Mouse (Mus musculus) midbrain, embryonic 12.5 days (tissue): ENCODE data around the gene Plin3. TPM values are rescaled to one million over a fixed set of nuclear protein-coding genes. Genes with fewer than 3 reads are reported as not detected.

Experiments used
- ATAC-seq: fragments of 200-750 bp; cut with Nextera tagmentation; 2 replicates; pipeline ENCODE4 v1.8.0; 2017; ENCODE audit warnings: low read depth, moderate TSS enrichment, moderate library complexity; ENCODE audit not compliant: low FRiP score
- H3K27ac ChIP-seq: fragments of 300-500 bp; sonication (generic); replicated peaks from 2 replicates; pipeline ENCODE4 v1.5.1; 2016; ENCODE audit warnings: mild to moderate bottlenecking
- H3K27me3 ChIP-seq: fragments of 300-500 bp; sonication (generic); 2 replicates; pipeline ENCODE4 v1.6.1; 2016; ENCODE audit warnings: mild to moderate bottlenecking
- H3K36me3 ChIP-seq: fragments of 300-500 bp; sonication (generic); 2 replicates; pipeline ENCODE4 v1.6.1; 2016
- H3K4me1 ChIP-seq: fragments of 300-500 bp; sonication (generic); 2 replicates; pipeline ENCODE4 v1.6.1; 2016
- H3K4me2 ChIP-seq: fragments of 300-500 bp; sonication (generic); replicated peaks from 2 replicates; pipeline ENCODE4 v1.6.1; 2016; ENCODE audit warnings: mild to moderate bottlenecking, moderate library complexity
- H3K4me3 ChIP-seq: fragments of 300-500 bp; sonication (generic); 2 replicates; pipeline ENCODE4 v1.5.1; 2016; ENCODE audit warnings: mild to moderate bottlenecking
- H3K9ac ChIP-seq: fragments of 300-500 bp; sonication (generic); replicated peaks from 2 replicates; pipeline ENCODE4 v1.6.1; 2016; ENCODE audit warnings: mild to moderate bottlenecking, moderate library complexity
- H3K9me3 ChIP-seq: fragments of 300-500 bp; sonication (generic); 2 replicates; pipeline ENCODE4 v1.6.1; 2016; ENCODE audit warnings: mild to moderate bottlenecking
- WGBS: fragments of 180-500 bp; shearing (Covaris S2); methylation state at CpG from one replicate; pipeline ENCODE4 v1.1.7; 2016; 5-methylcytosine and 5-hydroxymethylcytosine counted together
- polyA plus RNA-seq: library from polyadenylated mRNA; unstranded; fragments of >200 nt; fragmentation: Nextera tagmentation; extraction: Ambion mirVana; gene quantifications from 2 replicates; pipeline ENCODE4 v1.2.1, GENCODE M21; 2016

The Plin3 gene
- polyA plus RNA-seq: 28.9 and 29.0 TPM in 2 replicates

DNA sequence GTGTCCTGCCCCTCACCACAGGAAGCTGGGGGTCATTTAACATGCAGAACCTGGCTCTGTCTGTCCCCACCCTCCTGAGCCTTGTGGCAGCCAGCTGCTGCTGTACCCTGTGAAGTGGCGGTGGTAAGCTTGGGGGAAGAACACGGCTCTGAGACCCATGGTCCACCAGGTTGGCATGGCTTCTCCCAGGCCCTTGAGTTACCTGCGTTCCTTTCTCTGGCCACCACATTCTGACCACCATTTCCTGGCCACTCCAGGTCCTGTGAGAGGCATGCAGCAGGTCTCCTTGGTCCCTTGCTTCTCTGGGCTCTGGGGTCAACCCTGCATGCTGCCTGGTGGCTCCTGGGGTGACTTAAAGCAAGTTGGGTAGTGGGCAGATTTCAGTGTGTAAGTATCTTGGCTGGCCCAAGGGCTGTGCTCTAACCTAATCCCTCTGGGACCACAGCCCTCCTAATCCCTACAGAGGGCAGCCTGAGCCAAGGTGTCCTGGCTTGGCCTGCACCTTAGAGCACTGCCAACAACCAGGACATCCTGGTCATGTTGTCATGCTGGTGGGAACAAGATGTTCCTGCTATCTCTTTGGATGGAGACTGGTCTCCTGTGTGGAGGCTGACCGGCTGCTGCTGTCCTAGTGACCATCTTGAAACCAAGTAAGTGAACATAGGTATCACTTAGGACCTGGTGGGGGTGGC, at the start of gene Plin3:
Gene Plin3, minus strand, starts transcription at position 343 of the 692 bp plus-strand sequence.
- Histone ChIP-seq H3K4me1 (peaks cover 35% of the 10 kb centered on the region), H3K27ac (peak within 1 kb of the TSS; percentile 73), H3K4me2 (no peak within 1 kb of the TSS), H3K4me3 (no peak within 1 kb of the TSS), H3K9me3 (no peaks in the 10 kb centered on the region), H3K27me3 (no peaks in the 10 kb centered on the region; the same call in 1 of the 2 replicates), H3K36me3 (no peaks in the 10 kb centered on the region), H3K9ac (no peak within 1 kb of the TSS)
- WGBS: 87% methylated on average over 4 of the region's 4 CpGs
- ATAC-seq: no peak

DNA sequence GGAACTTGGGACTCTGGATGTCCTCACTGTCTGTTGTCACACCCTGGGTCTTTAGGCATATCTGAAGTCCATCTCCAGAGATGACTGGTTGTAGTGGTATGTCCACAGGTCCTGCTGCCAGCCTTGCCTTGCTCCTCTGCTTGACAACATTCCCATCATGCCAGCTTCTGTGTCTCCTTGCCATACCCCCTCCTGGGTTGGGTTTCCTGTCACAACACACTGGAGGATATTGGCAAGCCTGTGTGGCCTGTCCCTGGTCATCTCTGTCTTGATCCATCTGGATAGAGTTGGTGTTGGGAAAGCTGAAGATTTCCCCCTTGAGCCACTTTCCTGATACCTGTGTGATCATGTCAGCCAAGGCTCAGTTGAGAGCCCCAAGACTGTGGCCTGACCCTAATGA, 48.0 kb upstream of the Plin3 start:
- Histone ChIP-seq H3K4me3 (no peak overlapping the region), H3K27me3 (no peaks in the 10 kb centered on the region), H3K4me2 (no peak overlapping the region), H3K9ac (no peak overlapping the region), H3K9me3 (no peaks in the 10 kb centered on the region), H3K4me1 (peaks cover 6% of the 10 kb centered on the region), H3K36me3 (0 out of 2 replicates have a peak, but pooled peaks cover 9% of the 10 kb centered on the region), H3K27ac (no peak overlapping the region)
- no peak for ATAC-seq

- no peak for ATAC-seq
- no peaks in the 10 kb centered on the region for H3K27me3 ChIP-seq
- no peaks in the 10 kb centered on the region for H3K9me3 ChIP-seq
- H3K36me3 ChIP-seq: 0 out of 2 replicates have a peak, but pooled peaks cover 3% of the 10 kb centered on the region
- H3K4me1 ChIP-seq: peaks cover 6% of the 10 kb centered on the region
- H3K4me3 ChIP-seq: no peak overlapping the region
- no peak overlapping the region for H3K4me2 ChIP-seq
- WGBS: 52% methylated on average over 4 of the region's 4 CpGs
- no peak overlapping the region for H3K9ac ChIP-seq
- H3K27ac ChIP-seq: no peak overlapping the region
These were observed 46.2 kb upstream of the Plin3 start for GRCm38 (mm10) chr17:56338909-56339308.

- H3K9ac ChIP-seq: 0 out of 2 replicates have a peak overlapping the region, but pooled peaks have one; percentile 4
These were observed 45.1 kb upstream of the Plin3 start for GRCm38 (mm10) chr17:56337791-56338190.

GRCm38 (mm10) chr17:56337190-56337589, 44.5 kb upstream of the Plin3 start:
- Histone ChIP-seq H3K4me2 (no peak overlapping the region), H3K4me3 (no peak overlapping the region), H3K9ac (0 out of 2 replicates have a peak overlapping the region, but pooled peaks have one; percentile 4), H3K9me3 (no peaks in the 10 kb centered on the region), H3K4me1 (peaks cover 6% of the 10 kb centered on the region), H3K27me3 (no peaks in the 10 kb centered on the region), H3K36me3 (0 out of 2 replicates have a peak, but pooled peaks cover 3% of the 10 kb centered on the region), H3K27ac (no peak overlapping the region)
- no peak for ATAC-seq
- WGBS: 70% methylated on average over 4 of the region's 4 CpGs

More at GRCm38 (mm10) chr17:56337791-56338190, 45.1 kb upstream of the Plin3 start:
- Histone ChIP-seq H3K27me3 (no peaks in the 10 kb centered on the region), H3K36me3 (0 out of 2 replicates have a peak, but pooled peaks cover 3% of the 10 kb centered on the region), H3K27ac (no peak overlapping the region), H3K4me3 (no peak overlapping the region), H3K4me2 (no peak overlapping the region), H3K4me1 (peaks cover 6% of the 10 kb centered on the region), H3K9me3 (no peaks in the 10 kb centered on the region)
- ATAC-seq: no peak
- 95% methylated on average over 6 of the region's 6 CpGs for WGBS

DNA sequence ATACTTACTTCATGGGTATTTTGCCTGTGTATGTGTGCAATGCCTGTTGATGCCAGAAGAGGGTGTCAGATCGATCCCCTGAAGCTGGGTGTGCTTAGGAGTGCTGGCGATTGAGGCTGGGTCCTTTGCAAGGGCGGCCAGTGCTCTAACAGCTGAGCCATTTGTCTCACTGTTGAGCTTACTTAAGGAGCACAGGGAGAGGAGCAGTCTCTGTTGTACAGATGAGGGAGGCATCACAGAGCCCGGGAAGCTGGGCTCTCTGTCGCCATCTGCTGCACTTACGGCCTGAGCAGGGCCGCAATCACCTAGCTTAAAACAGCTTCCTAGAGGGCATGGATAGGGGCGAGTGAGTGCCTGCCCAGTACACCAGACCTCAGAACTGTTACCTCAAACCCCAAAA, 40.3 kb upstream of the Plin3 start:
- Histone ChIP-seq H3K27ac (0 out of 2 replicates have a peak overlapping the region, but pooled peaks have one; percentile 2), H3K4me2 (no peak overlapping the region), H3K4me1 (peaks cover 35% of the 10 kb centered on the region), H3K27me3 (no peaks in the 10 kb centered on the region), H3K9me3 (no peaks in the 10 kb centered on the region), H3K4me3 (no peak overlapping the region), H3K36me3 (0 out of 2 replicates have a peak, but pooled peaks cover 3% of the 10 kb centered on the region), H3K9ac (no peak overlapping the region)
- WGBS: 41% methylated on average over 8 of the region's 8 CpGs
- peak; percentile 27; the same call in 1 of the 2 replicates for ATAC-seq

DNA sequence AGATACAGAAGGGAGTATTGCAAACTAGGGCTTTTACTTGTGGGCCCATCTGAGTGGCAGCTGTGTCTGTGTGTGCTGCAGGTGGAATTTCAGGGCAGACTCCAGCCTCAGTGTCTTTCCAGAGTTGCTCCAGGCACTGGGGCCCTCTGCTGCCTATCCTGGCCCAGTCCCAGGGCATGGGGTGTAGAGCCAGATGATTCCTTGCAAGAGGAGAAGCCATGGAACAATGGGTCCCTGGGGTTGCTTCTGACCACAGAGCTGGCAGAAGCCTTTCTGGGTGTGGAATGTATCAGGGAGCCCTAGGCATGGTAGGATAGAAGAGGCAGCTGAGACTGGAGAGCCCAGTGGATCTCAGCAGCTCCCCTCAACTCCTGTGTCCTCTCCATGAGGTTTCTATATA, 38.6 kb upstream of the Plin3 start:
- no peak for ATAC-seq
- H3K36me3 ChIP-seq: 0 out of 2 replicates have a peak, but pooled peaks cover 3% of the 10 kb centered on the region
- H3K27me3 ChIP-seq: no peaks in the 10 kb centered on the region
- H3K4me1 ChIP-seq: peaks cover 44% of the 10 kb centered on the region
- no peak overlapping the region for H3K4me2 ChIP-seq
- H3K27ac ChIP-seq: no peak overlapping the region
- H3K4me3 ChIP-seq: no peak overlapping the region
- no peak overlapping the region for H3K9ac ChIP-seq
- H3K9me3 ChIP-seq: no peaks in the 10 kb centered on the region

DNA sequence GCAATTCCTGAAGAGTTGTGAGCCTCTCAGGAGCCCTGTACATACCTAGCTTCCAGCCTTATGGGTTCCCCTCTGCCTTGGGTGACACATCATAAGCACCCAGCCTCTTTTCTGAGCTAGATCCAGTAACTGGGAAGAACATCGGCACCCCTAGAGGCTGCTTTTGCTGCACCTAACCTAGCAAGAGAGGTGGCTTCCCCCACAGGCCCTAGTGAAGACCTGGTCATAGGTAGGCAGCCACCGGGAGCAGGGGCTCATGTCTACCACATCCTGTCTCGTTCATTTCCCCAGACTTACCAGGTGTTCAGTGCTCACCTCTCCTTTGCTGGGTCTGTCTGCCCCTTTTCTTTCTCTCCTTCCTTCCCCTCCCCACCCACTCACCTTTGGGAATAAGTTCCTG, 37.7 kb upstream of the Plin3 start:
- no peaks in the 10 kb centered on the region for H3K27me3 ChIP-seq
- peaks cover 45% of the 10 kb centered on the region for H3K4me1 ChIP-seq
- no peak overlapping the region for H3K4me3 ChIP-seq
- H3K36me3 ChIP-seq: 0 out of 2 replicates have a peak, but pooled peaks cover 3% of the 10 kb centered on the region
- ATAC-seq: no peak
- H3K9ac ChIP-seq: no peak overlapping the region
- H3K27ac ChIP-seq: no peak overlapping the region
- WGBS: 77% methylated on average over 3 of the region's 3 CpGs
- no peaks in the 10 kb centered on the region for H3K9me3 ChIP-seq
- H3K4me2 ChIP-seq: no peak overlapping the region

DNA sequence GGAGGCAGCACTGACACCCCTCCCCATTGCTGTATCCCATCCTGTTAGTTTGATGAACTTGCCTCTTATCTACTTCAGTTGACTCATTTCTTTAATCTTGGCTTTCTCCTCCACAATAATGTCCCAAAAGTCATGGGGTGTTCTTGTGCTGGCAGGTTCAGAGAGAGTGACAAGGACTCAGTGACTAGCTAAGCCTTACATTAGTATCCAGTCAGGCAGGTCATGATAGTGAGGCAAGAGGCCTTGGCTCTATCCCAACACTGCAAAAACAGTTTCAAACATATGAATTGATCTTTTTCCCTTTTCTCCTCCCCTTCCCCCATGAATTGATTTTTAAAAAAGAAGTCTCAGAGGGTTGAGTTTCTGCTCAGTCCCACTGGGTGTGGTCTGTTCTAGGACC, 36.6 kb upstream of the Plin3 start:
- no peaks in the 10 kb centered on the region for H3K9me3 ChIP-seq

GRCm38 (mm10) chr17:56326153-56327147, 33.8 kb upstream of the Plin3 start:
- Histone ChIP-seq H3K4me2 (peak overlapping the region; percentile 70), H3K36me3 (peaks cover 12% of the 10 kb centered on the region), H3K27me3 (no peaks in the 10 kb centered on the region), H3K9me3 (no peaks in the 10 kb centered on the region), H3K4me1 (peaks cover 46% of the 10 kb centered on the region), H3K4me3 (peak overlapping the region; percentile 90), H3K9ac (peak overlapping the region; percentile 94), H3K27ac (peak overlapping the region; percentile 95)
- no peak; the same call in 1 of the 2 replicates for ATAC-seq
- 3% methylated on average over 56 of the region's 67 CpGs for WGBS

More for the DNA sequence above, 36.6 kb upstream of the Plin3 start:
- Histone ChIP-seq H3K9ac (no peak overlapping the region), H3K27ac (no peak overlapping the region), H3K4me1 (peaks cover 50% of the 10 kb centered on the region), H3K4me3 (no peak overlapping the region), H3K4me2 (no peak overlapping the region), H3K36me3 (no peaks in the 10 kb centered on the region), H3K27me3 (no peaks in the 10 kb centered on the region)
- no peak for ATAC-seq

- peak; percentile 100 for ATAC-seq
- under 1% methylated on average over 57 of the region's 57 CpGs for WGBS
These were observed 32.9 kb upstream of the Plin3 start, which contains the start of gene Kdm4b for GRCm38 (mm10) chr17:56325450-56326152. Gene Kdm4b, plus strand, starts transcription at chr17:56326062.

More at GRCm38 (mm10) chr17:56325450-56326152, 32.9 kb upstream of the Plin3 start, which contains the start of gene Kdm4b:
- H3K4me3 ChIP-seq: peak within 1 kb of the TSS; percentile 90
- H3K9ac ChIP-seq: peak within 1 kb of the TSS; percentile 94
- H3K4me2 ChIP-seq: peak within 1 kb of the TSS; percentile 70
- peak within 1 kb of the TSS; percentile 95 for H3K27ac ChIP-seq
- H3K9me3 ChIP-seq: no peaks in the 10 kb centered on the region
- peaks cover 38% of the 10 kb centered on the region for H3K4me1 ChIP-seq
- no peaks in the 10 kb centered on the region for H3K27me3 ChIP-seq
- peaks cover 19% of the 10 kb centered on the region for H3K36me3 ChIP-seq
